Mouse (Mus musculus) ovary, postnatal 10 days (tissue): ENCODE data around the gene 1700017N19Rik.

Source experiments
- DNase-seq: peaks from one replicate; pipeline ENCODE4 v3.0.0; 2022; ENCODE audit warnings: low spot score

1700017N19Rik gene

DNA sequence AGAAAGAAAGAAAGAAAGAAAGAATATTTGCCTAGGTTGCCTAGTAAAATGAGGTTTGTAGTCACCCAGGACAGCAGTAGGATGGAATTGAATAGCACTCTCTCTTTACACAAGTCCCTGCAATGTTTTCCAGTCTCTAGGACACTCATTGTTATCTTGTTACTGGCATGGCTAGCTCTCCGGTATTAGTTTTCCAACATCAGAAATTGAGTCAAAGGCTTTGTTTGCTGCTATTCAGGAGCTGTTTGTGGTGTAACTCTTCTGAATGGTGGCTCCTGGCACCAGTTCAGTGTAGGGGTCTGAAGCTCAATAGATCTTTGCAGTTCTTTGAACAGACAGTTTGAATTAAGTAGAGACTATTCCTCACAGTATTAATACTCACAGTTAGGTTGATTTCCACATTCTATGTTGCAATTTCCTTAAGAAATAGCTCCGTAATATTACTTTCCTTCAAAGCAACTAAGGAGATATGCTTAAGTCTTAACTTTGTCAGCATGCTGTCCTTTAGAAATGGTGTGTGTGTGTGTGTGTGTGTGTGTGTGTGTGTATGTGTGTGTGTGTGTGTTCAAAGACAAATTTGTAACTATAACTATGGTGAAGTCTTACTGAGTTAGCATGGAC, 71.8 kb downstream of the 1700017N19Rik start:
- no peak for DNase-seq
